Mouse (Mus musculus) thymus, adult 2 months (tissue): ENCODE measurements around the gene Hist1h4f. TPM values are rescaled to one million over a fixed set of nuclear protein-coding genes. Genes with fewer than 3 reads are reported as not detected.
"Not testable (repeated sequence)": the region's sequence is repeated elsewhere in the genome, so short reads cannot be mapped to it uniquely, and the experiment has no call there.

Experiments
- DNase-seq: peaks from one replicate; pipeline ENCODE4 v3.0.0; 2021
- H3K27ac ChIP-seq: fragments of 200-500 bp; 2 replicates; pipeline ENCODE4 v1.5.1; 2012; ENCODE audit warnings: low read length, control low read depth; ENCODE audit not compliant: control insufficient read depth, insufficient read depth
- H3K27me3 ChIP-seq: fragments of 200-500 bp; 2 replicates; pipeline ENCODE4 v1.6.1; 2012; ENCODE audit warnings: mild to moderate bottlenecking, low read length, moderate library complexity, mixed read lengths; ENCODE audit not compliant: control insufficient read depth, insufficient read depth
- H3K36me3 ChIP-seq: fragments of 200-500 bp; 2 replicates; pipeline ENCODE4 v1.6.1; 2012; ENCODE audit warnings: mild to moderate bottlenecking, low read length, moderate library complexity; ENCODE audit not compliant: control insufficient read depth, insufficient read depth
- H3K4me1 ChIP-seq: fragments of 200-500 bp; replicated peaks from 2 replicates; pipeline ENCODE4 v1.6.1; 2012; ENCODE audit warnings: low read length; ENCODE audit not compliant: control insufficient read depth, insufficient read depth
- H3K4me3 ChIP-seq: fragments of 200-500 bp; 2 replicates; pipeline ENCODE4 v1.5.1; 2012; ENCODE audit warnings: mild to moderate bottlenecking, low read length, control low read depth, moderate library complexity; ENCODE audit not compliant: control insufficient read depth, insufficient read depth
- CTCF ChIP-seq: fragments of 200-500 bp; IDR thresholded peaks from 2 replicates; pipeline ENCODE4 v1.5.1; 2012; ENCODE audit warnings: mild to moderate bottlenecking, control low read depth, low read length, moderate library complexity, borderline replicate concordance; ENCODE audit not compliant: control insufficient read depth, poor library complexity, insufficient read depth; ENCODE audit errors: extremely low read depth
- POLR2A ChIP-seq: fragments of 200-500 bp; IDR thresholded peaks from 2 replicates; pipeline ENCODE4 v1.6.1; 2012; ENCODE audit warnings: mild to moderate bottlenecking, low read length, control low read depth, moderate library complexity; ENCODE audit not compliant: control insufficient read depth, poor library complexity, insufficient read depth; ENCODE audit errors: extremely low read depth
- WGBS: fragments of 180-500 bp; shearing (Covaris S2); methylation state at CpG from one replicate; pipeline ENCODE4 v1.1.7; 2018; 5-methylcytosine and 5-hydroxymethylcytosine counted together
- polyA plus RNA-seq: library from polyadenylated mRNA; depleted of rRNA; stranded (reverse); fragments of >200 nt; gene quantifications from 2 replicates; pipeline ENCODE4 v1.2.3, GENCODE M21; 2012

The Hist1h4f gene
- polyA plus RNA-seq, 1 experiment = 208 TPM

GRCm38 (mm10) chr13:23571022-23571503 lies 19.6 kb upstream of the Hist1h4f start, which contains the start of the genes Hist1h2ae and Hist1h2bg:
Hist1h2ae (minus strand) TSS chr13:23571220.
Hist1h2bg (plus strand) TSS chr13:23571396.
- H3K4me1 ChIP-seq = peaks cover 3% of the 10 kb centered on the region
- under 1% methylated on average over 18 of the region's 18 CpGs for WGBS
- H3K27me3 ChIP-seq = no peaks in the 10 kb centered on the region
- H3K36me3 ChIP-seq = no peaks in the 10 kb centered on the region
- DNase-seq = peak; percentile 76
- peak within 1 kb of the TSS; percentile 94 for H3K4me3 ChIP-seq
- H3K27ac ChIP-seq = peak within 1 kb of the TSS; percentile 100
- TF ChIP-seq CTCF (no peak), POLR2A (no peak)

- 4% methylated on average over 27 of the region's 41 CpGs for WGBS
- peak overlapping the region; percentile 94 for H3K4me3 ChIP-seq
Observed at GRCm38 (mm10) chr13:23570261-23571021, 19.0 kb upstream of the Hist1h4f start.

DNA sequence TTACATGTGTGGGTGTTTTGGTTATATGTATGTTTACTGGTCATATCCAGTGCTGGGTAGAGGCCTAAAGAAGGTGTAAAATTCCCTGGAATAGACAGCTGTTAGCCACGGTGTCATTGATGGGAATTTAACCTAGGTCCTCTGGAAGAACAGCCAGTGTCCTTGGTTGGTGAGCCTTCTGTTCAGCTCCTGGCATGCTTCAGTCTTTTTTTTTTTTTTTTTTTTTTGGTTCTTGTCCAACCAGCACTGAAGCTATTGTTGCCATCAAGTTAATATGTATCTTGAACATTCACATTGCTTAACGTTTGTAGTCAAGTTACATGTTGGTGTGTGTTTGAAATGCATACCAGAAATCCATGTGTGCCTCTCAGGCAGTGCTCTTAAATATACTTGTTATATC lies 13.0 kb upstream of the Hist1h4f start:
- no peaks in the 10 kb centered on the region for H3K4me1 ChIP-seq
- H3K36me3 ChIP-seq = no peaks in the 10 kb centered on the region
- no peak overlapping the region for H3K27ac ChIP-seq
- H3K27me3 ChIP-seq = no peaks in the 10 kb centered on the region
- no peak for DNase-seq
- TF ChIP-seq POLR2A (no peak), CTCF (no peak)
- H3K4me3 ChIP-seq = no peak overlapping the region
- WGBS = 93% methylated on average over 2 of the region's 2 CpGs

More at GRCm38 (mm10) chr13:23570261-23571021, 19.0 kb upstream of the Hist1h4f start:
- H3K27ac ChIP-seq = peak overlapping the region; percentile 100
- not testable (repeated sequence) for H3K36me3 ChIP-seq, H3K27me3 ChIP-seq, DNase-seq, H3K4me1 ChIP-seq

DNA sequence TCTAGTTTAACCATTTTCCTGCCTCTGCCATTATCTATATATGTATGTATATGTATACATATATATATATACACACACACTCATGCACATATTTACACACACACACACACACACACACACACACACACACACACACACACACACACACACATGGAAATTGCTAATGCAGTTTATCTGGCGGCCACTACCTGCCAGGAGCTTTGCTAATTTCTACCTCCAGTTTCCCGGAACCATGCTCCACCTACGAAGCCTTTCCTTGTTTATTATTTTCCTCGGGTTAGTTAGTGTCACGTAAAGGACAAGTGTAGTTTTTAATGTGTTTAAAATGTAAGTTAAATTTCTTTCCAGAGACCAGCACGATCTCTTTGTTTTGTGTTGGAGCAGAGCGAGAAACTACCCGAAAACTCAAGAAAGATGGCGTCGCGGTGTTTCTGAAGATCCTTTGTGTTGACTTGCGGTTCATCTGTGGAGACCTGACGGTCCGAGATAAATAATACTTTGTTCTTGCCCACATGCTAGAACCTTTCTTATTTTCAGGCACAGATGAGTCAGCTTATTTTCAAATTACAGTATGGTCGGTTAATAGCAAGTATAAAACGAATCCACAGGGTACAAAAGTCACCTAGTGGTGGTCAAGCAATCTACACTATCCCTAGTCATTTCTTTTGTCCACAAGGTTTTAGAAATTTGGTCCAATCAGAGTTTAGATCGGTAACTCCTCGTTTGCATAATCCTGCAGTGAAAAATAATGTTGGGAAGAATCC lies 11.4 kb upstream of the Hist1h4f start:
- no peaks in the 10 kb centered on the region for H3K27me3 ChIP-seq
- H3K36me3 ChIP-seq = no peaks in the 10 kb centered on the region
- WGBS = 3% methylated on average over 18 of the region's 18 CpGs
- H3K27ac ChIP-seq = peak overlapping the region; percentile 79
- TF ChIP-seq CTCF = no peak
- DNase-seq = no peak
- no peaks in the 10 kb centered on the region for H3K4me1 ChIP-seq
- H3K4me3 ChIP-seq = no peak overlapping the region

- not testable (repeated sequence) for H3K36me3 ChIP-seq, H3K4me1 ChIP-seq, H3K27me3 ChIP-seq
- WGBS = under 1% methylated on average over 62 of the region's 67 CpGs
- peak within 1 kb of the TSS; percentile 79 for H3K27ac ChIP-seq
- DNase-seq = peak; percentile 88
- peak; percentile 91 for TF ChIP-seq POLR2A
- H3K4me3 ChIP-seq = peak within 1 kb of the TSS; percentile 52
Observed at GRCm38 (mm10) chr13:23561883-23562659, 10.6 kb upstream of the Hist1h4f start, which contains the start of gene Hist1h3e. Hist1h3e (minus strand) TSS chr13:23562369.

DNA sequence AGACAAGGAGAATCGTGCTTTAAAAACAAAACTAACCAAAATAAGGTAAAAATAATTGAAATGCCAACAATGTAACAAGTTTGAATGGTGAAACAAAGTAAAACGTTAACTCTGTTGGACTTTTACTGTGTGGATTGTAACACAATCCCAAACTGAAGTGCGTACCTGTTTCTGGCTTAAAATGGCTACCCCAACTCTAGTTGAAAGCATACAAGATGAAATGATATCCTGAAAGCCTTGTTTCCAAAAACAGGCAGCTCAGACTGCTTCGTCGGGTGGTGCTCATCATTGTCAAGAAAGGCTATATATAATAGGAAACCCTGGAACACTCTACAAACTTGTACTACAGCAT lies 10.1 kb upstream of the Hist1h4f start:
- Histone ChIP-seq H3K4me3 (0 out of 2 replicates have a peak overlapping the region, but pooled peaks have one; percentile 52), H3K27ac (peak overlapping the region; percentile 50; the same call in 1 of the 2 replicates)

GRCm38 (mm10) chr13:23560699-23561098 lies 9.3 kb upstream of the Hist1h4f start:
- H3K36me3 ChIP-seq, H3K27me3 ChIP-seq, H3K27ac ChIP-seq, H3K4me1 ChIP-seq, DNase-seq, H3K4me3 ChIP-seq: not testable (repeated sequence)
- 65% methylated on average over 2 of the region's 2 CpGs for WGBS

More for the DNA sequence above, 10.1 kb upstream of the Hist1h4f start:
- H3K27me3 ChIP-seq, DNase-seq, H3K4me1 ChIP-seq, H3K36me3 ChIP-seq: not testable (repeated sequence)
- WGBS = 0% methylated on average over 2 of the region's 5 CpGs
